In genomic region chr11:74771234-74771633, GRCm38 (mm10) we compare ENCODE assay signal across 8 mouse cellular contexts. TPM values are rescaled to one million over a fixed set of nuclear protein-coding genes. Genes with fewer than 3 reads are reported as not detected.
DNase-seq lines count a peak whose midpoint lies in the region; ATAC-seq and TF ChIP-seq lines count a peak whose summit lies in the region.

No protein-coding gene starts in this region.

- no peak for DNase-seq in heart, postnatal 4 days
- DNase-seq in ES-E14 (ENCODE audit: low read depth, low spot score): no peak
- no peak for DNase-seq in forebrain, embryonic 10.5 days (ENCODE audit: extremely low spot score, low spot score)
- no peak for DNase-seq in layer of hippocampus, postnatal 14 days (ENCODE audit: low spot score in 2 of 2)
- DNase-seq in frontal cortex, postnatal 25 days (ENCODE audit: low spot score in 2 of 2): no peak

- peak overlapping the region; percentile 90 for H3K27ac ChIP-seq in heart, embryonic 12.5 days (ENCODE audit: poor library complexity, severe bottlenecking)
- H3K27ac ChIP-seq in ES-E14 (ENCODE audit: insufficient read depth, low read depth, low read length, poor library complexity, severe bottlenecking): peak overlapping the region; percentile 89
- peak overlapping the region; percentile 96 for H3K27ac ChIP-seq in forebrain, embryonic 10.5 days
- H3K27ac ChIP-seq in liver, embryonic 12.5 days: peak overlapping the region; percentile 88
- peak overlapping the region; percentile 77 for H3K27ac ChIP-seq in testis, adult 2 months (ENCODE audit: control insufficient read depth, insufficient read depth, low read depth, low read length)

- WGBS in heart, embryonic 12.5 days: 11% methylated on average over 8 of the region's 8 CpGs
- WGBS in forebrain, embryonic 10.5 days: 14% methylated on average over 8 of the region's 8 CpGs
- WGBS in liver, embryonic 12.5 days (ENCODE audit: insufficient replicate concordance): 6% methylated on average over 8 of the region's 8 CpGs

- in situ Hi-C loops in ES-E14 (cut with MboI; ENCODE audit: low sequenced_read_pairs in 2 of 2, unreplicated experiment in 2 of 2): no loop called here

- peak overlapping the region; percentile 87 for H3K9ac ChIP-seq in heart, embryonic 12.5 days
- peak overlapping the region; percentile 99 for H3K9ac ChIP-seq in ES-E14 (ENCODE audit: insufficient read depth, low read depth, low read length, poor library complexity, severe bottlenecking)
- peak overlapping the region; percentile 83 for H3K9ac ChIP-seq in liver, embryonic 12.5 days

- H3K9me3 ChIP-seq in heart, embryonic 12.5 days (replicated peaks): no peaks in the 10 kb centered on the region
- no peaks in the 10 kb centered on the region for H3K9me3 ChIP-seq in ES-E14 (ENCODE audit: control insufficient read depth, insufficient read depth, low read depth, low read length)
- H3K9me3 ChIP-seq in forebrain, embryonic 10.5 days: no peaks in the 10 kb centered on the region
- no peaks in the 10 kb centered on the region for H3K9me3 ChIP-seq in liver, embryonic 12.5 days (replicated peaks)

- H3K4me3 ChIP-seq in heart, embryonic 12.5 days: peak overlapping the region; percentile 82
- peak overlapping the region; percentile 77 to 98 for H3K4me3 ChIP-seq in ES-E14 (ENCODE audit: insufficient read depth in 1 of 2, low read depth in 1 of 2, low read length in 2 of 2, poor library complexity in 1 of 2, severe bottlenecking in 1 of 2)
- H3K4me3 ChIP-seq in forebrain, embryonic 10.5 days: peak overlapping the region; percentile 75
- peak overlapping the region; percentile 93 for H3K4me3 ChIP-seq in liver, embryonic 12.5 days
- H3K4me3 ChIP-seq in testis, adult 2 months (ENCODE audit: control insufficient read depth, low read depth, low read length): peak overlapping the region; percentile 96

- peak overlapping the region; percentile 79 for H3K4me2 ChIP-seq in heart, embryonic 12.5 days
- peak overlapping the region; percentile 87 for H3K4me2 ChIP-seq in liver, embryonic 12.5 days

- H3K27me3 ChIP-seq in heart, embryonic 12.5 days (replicated peaks): no peaks in the 10 kb centered on the region
- no peaks in the 10 kb centered on the region for H3K27me3 ChIP-seq in forebrain, embryonic 10.5 days (ENCODE audit: poor library complexity, severe bottlenecking)
- H3K27me3 ChIP-seq in liver, embryonic 12.5 days (replicated peaks): no peaks in the 10 kb centered on the region
- H3K27me3 ChIP-seq in testis, adult 2 months (ENCODE audit: control insufficient read depth, insufficient read depth, low read length): no peaks in the 10 kb centered on the region

- no peak for ATAC-seq in heart, embryonic 12.5 days (ENCODE audit: insufficient number of reproducible peaks, low FRiP score)
- ATAC-seq in liver, embryonic 12.5 days: 0 out of 2 replicates have a peak, but pooled peaks have one; percentile 32

- TF ChIP-seq POLR2A in testis, adult 2 months (IDR thresholded peaks at IDR 0.05; ENCODE audit: control insufficient read depth, low read depth, low read length): peak; percentile 17; the same call in 1 of the 2 replicates

- TF ChIP-seq CTCF in testis, adult 2 months (IDR thresholded peaks at IDR 0.05; ENCODE audit: control insufficient read depth, insufficient read depth, insufficient replicate concordance, low read depth, low read length): no peak

- peaks cover 21% of the 10 kb centered on the region for H3K4me1 ChIP-seq in heart, embryonic 12.5 days (replicated peaks)
- peaks cover 3 to 11% of the 10 kb centered on the region in 2 experiments; a peak in 2 of 4 replicates for H3K4me1 ChIP-seq in ES-E14 (ENCODE audit: control insufficient read depth in 2 of 2, insufficient read depth in 2 of 2, low read length in 2 of 2, poor library complexity in 1 of 2)
- peaks cover 19% of the 10 kb centered on the region for H3K4me1 ChIP-seq in forebrain, embryonic 10.5 days
- peaks cover 23% of the 10 kb centered on the region for H3K4me1 ChIP-seq in liver, embryonic 12.5 days
- H3K4me1 ChIP-seq in testis, adult 2 months (ENCODE audit: control insufficient read depth, insufficient read depth, low read length): peaks cover 2% of the 10 kb centered on the region; the same call in 1 of the 2 replicates

- peaks cover 25% of the 10 kb centered on the region for H3K36me3 ChIP-seq in heart, embryonic 12.5 days
- peaks cover 19% of the 10 kb centered on the region for H3K36me3 ChIP-seq in ES-E14 (ENCODE audit: control insufficient read depth, insufficient read depth, low read length, poor library complexity, severe bottlenecking)
- H3K36me3 ChIP-seq in forebrain, embryonic 10.5 days (replicated peaks): peaks cover 35% of the 10 kb centered on the region
- H3K36me3 ChIP-seq in liver, embryonic 12.5 days: peaks cover 33% of the 10 kb centered on the region
- H3K36me3 ChIP-seq in testis, adult 2 months (ENCODE audit: control insufficient read depth, insufficient read depth, low read length): no peaks in the 10 kb centered on the region

TF ChIP-seq in ES-E14, 5 proteins besides CTCF, POLR2A, EP300 and RAD21:
- no peak for TF ChIP-seq ZC3H11A (IDR thresholded peaks at IDR 0.05; ENCODE audit: borderline replicate concordance, low read depth, low read length)
- TF ChIP-seq MAFK (IDR thresholded peaks at IDR 0.05; ENCODE audit: insufficient read depth, low read depth, low read length): no peak
- no peak for TF ChIP-seq CHD2 (IDR thresholded peaks at IDR 0.05; ENCODE audit: low read depth, low read length)
- no peak for TF ChIP-seq ZNF384 (IDR thresholded peaks at IDR 0.05; ENCODE audit: low read depth, low read length)
- no peak for TF ChIP-seq HCFC1 (IDR thresholded peaks at IDR 0.05; ENCODE audit: borderline replicate concordance, insufficient read depth, low read length)

RNA-seq across cellular contexts. Expression of gene Mettl16, which starts 0.6 kb away (rescaled TPM):
- polyA plus RNA-seq in heart, embryonic 12.5 days (2016; fragmentation: Nextera tagmentation; extraction: Ambion mirVana): 34.6 and 37.0 TPM in 2 replicates
- 10 to 100 TPM; 15.2 to 16.9 TPM for total RNA-seq in heart, postnatal 4 days (2021)
- 52.5 and 72.7 TPM in 2 replicates for total RNA-seq in ES-E14 (2012; rRNA removed)
- 71.6 and 73.4 TPM in 2 replicates for polyA plus RNA-seq in forebrain, embryonic 10.5 days (2016; fragmentation: Nextera tagmentation; extraction: Ambion mirVana)
- 44.3 and 46.6 TPM in 2 replicates for polyA plus RNA-seq in liver, embryonic 12.5 days (2016; fragmentation: Nextera tagmentation; extraction: Ambion mirVana)
- polyA plus RNA-seq in testis, adult 2 months (2012; rRNA removed): 5.3 and 6.4 TPM in 2 replicates
- 10 to 100 TPM; 18.1 to 26.4 TPM for total RNA-seq in layer of hippocampus, postnatal 14 days (2021)

RNA-seq across cellular contexts. Expression of gene Pafah1b1, which starts 46.8 kb away (rescaled TPM):
- 57.7 and 63.4 TPM in 2 replicates for polyA plus RNA-seq in heart, embryonic 12.5 days (2016; fragmentation: Nextera tagmentation; extraction: Ambion mirVana)
- total RNA-seq in heart, postnatal 4 days (2021): 100 to 1,000 TPM; 265 to 269 TPM
- total RNA-seq in ES-E14 (2012; rRNA removed): 41.8 and 64.6 TPM in 2 replicates
- polyA plus RNA-seq in forebrain, embryonic 10.5 days (2016; fragmentation: Nextera tagmentation; extraction: Ambion mirVana): 45.1 and 48.5 TPM in 2 replicates
- polyA plus RNA-seq in liver, embryonic 12.5 days (2016; fragmentation: Nextera tagmentation; extraction: Ambion mirVana): 54.3 and 54.7 TPM in 2 replicates
- polyA plus RNA-seq in testis, adult 2 months (2012; rRNA removed): 39.3 and 53.4 TPM in 2 replicates
- 100 to 1,000 TPM; 406 to 411 TPM for total RNA-seq in layer of hippocampus, postnatal 14 days (2021)

RNA-seq across cellular contexts. Expression of gene Mnt, which starts 59.5 kb away (rescaled TPM):
- polyA plus RNA-seq in heart, embryonic 12.5 days (2016; fragmentation: Nextera tagmentation; extraction: Ambion mirVana): 4.0 and 4.8 TPM in 2 replicates
- 10 to 100 TPM; 14.8 to 15.7 TPM for total RNA-seq in heart, postnatal 4 days (2021)
- 10.2 and 10.3 TPM in 2 replicates for total RNA-seq in ES-E14 (2012; rRNA removed)
- polyA plus RNA-seq in forebrain, embryonic 10.5 days (2016; fragmentation: Nextera tagmentation; extraction: Ambion mirVana): 4.7 and 4.9 TPM in 2 replicates
- polyA plus RNA-seq in liver, embryonic 12.5 days (2016; fragmentation: Nextera tagmentation; extraction: Ambion mirVana): 1.9 and 2.0 TPM in 2 replicates
- polyA plus RNA-seq in testis, adult 2 months (2012; rRNA removed): 42.6 and 44.0 TPM in 2 replicates
- total RNA-seq in layer of hippocampus, postnatal 14 days (2021): 10 to 100 TPM; 28.4 to 29.6 TPM
